Mouse (Mus musculus): ENCODE data around the gene 2900011O08Rik. TPM values are rescaled to one million over a fixed set of nuclear protein-coding genes. Genes with fewer than 3 reads are reported as not detected.

Gene 2900011O08Rik
- polyA plus RNA-seq (2015; fragmentation: Illumina TruSeq; extraction: RNeasy Lipid Tissue Mini Kit (QIAGEN cat#74804); ENCODE audit: insufficient read depth, low read depth, low replicate concordance) = not detected

GRCm38 (mm10) chr16:13986574-13987478 is at the start of gene 2900011O08Rik, which contains the start of gene Ifitm7:
TSS of gene 2900011O08Rik (plus strand) at chr16:13986604.
TSS of gene Ifitm7 (minus strand) at chr16:13986888.

Other genes starting within 250 kb of the 2900011O08Rik start
- 4.7 TPM for gene Rrn3, start 205.9 kb upstream of the 2900011O08Rik start, polyA plus RNA-seq (2015; fragmentation: Illumina TruSeq; extraction: RNeasy Lipid Tissue Mini Kit (QIAGEN cat#74804); ENCODE audit: insufficient read depth, low read depth, low replicate concordance)
- 22.5 TPM for gene Ntan1, start 167.8 kb upstream of the 2900011O08Rik start, polyA plus RNA-seq (2015; fragmentation: Illumina TruSeq; extraction: RNeasy Lipid Tissue Mini Kit (QIAGEN cat#74804); ENCODE audit: insufficient read depth, low read depth, low replicate concordance)
- gene Pdxdc1, start 83.5 kb upstream of the 2900011O08Rik start, polyA plus RNA-seq (2015; fragmentation: Illumina TruSeq; extraction: RNeasy Lipid Tissue Mini Kit (QIAGEN cat#74804); ENCODE audit: insufficient read depth, low read depth, low replicate concordance) = 40.8 TPM
- gene Mpv17l, start 83.4 kb upstream of the 2900011O08Rik start, polyA plus RNA-seq (2015; fragmentation: Illumina TruSeq; extraction: RNeasy Lipid Tissue Mini Kit (QIAGEN cat#74804); ENCODE audit: insufficient read depth, low read depth, low replicate concordance) = 2.7 TPM
- gene Ifitm7, start 284 bp downstream of the 2900011O08Rik start, polyA plus RNA-seq (2015; fragmentation: Illumina TruSeq; extraction: RNeasy Lipid Tissue Mini Kit (QIAGEN cat#74804); ENCODE audit: insufficient read depth, low read depth, low replicate concordance) = not detected
- 11.6 TPM for gene Nde1, start 176.7 kb downstream of the 2900011O08Rik start, polyA plus RNA-seq (2015; fragmentation: Illumina TruSeq; extraction: RNeasy Lipid Tissue Mini Kit (QIAGEN cat#74804); ENCODE audit: insufficient read depth, low read depth, low replicate concordance)
- gene Marf1, start 176.7 kb downstream of the 2900011O08Rik start, polyA plus RNA-seq (2015; fragmentation: Illumina TruSeq; extraction: RNeasy Lipid Tissue Mini Kit (QIAGEN cat#74804); ENCODE audit: insufficient read depth, low read depth, low replicate concordance) = 10.1 TPM